Mouse (Mus musculus) embryonic facial prominence, embryonic 15.5 days (tissue): ENCODE measurements around the gene Cdk15. TPM values are rescaled to one million over a fixed set of nuclear protein-coding genes. Genes with fewer than 3 reads are reported as not detected.

Experiments
- ATAC-seq: fragments of 200-750 bp; cut with Nextera tagmentation; 2 replicates; pipeline ENCODE4 v1.8.0; 2017; ENCODE audit warnings: low read depth, moderate TSS enrichment; ENCODE audit not compliant: insufficient number of reproducible peaks, low FRiP score, low TSS enrichment
- H3K27ac ChIP-seq: fragments of 300-500 bp; sonication (generic); replicated peaks from 2 replicates; pipeline ENCODE4 v1.5.1; 2015; ENCODE audit warnings: mild to moderate bottlenecking, inconsistent platforms
- H3K27me3 ChIP-seq: fragments of 300-500 bp; sonication (generic); 2 replicates; pipeline ENCODE4 v1.6.1; 2015; ENCODE audit warnings: inconsistent platforms
- H3K36me3 ChIP-seq: fragments of 300-500 bp; sonication (generic); 2 replicates; pipeline ENCODE4 v1.6.1; 2015; ENCODE audit warnings: mild to moderate bottlenecking, inconsistent platforms
- H3K4me1 ChIP-seq: fragments of 300-500 bp; sonication (generic); 2 replicates; pipeline ENCODE4 v1.6.1; 2015; ENCODE audit warnings: inconsistent platforms
- H3K4me2 ChIP-seq: fragments of 300-500 bp; sonication (generic); replicated peaks from 2 replicates; pipeline ENCODE4 v1.6.1; 2015; ENCODE audit warnings: mild to moderate bottlenecking, inconsistent platforms
- H3K4me3 ChIP-seq: fragments of 300-500 bp; sonication (generic); replicated peaks from 2 replicates; pipeline ENCODE4 v1.5.1; 2015; ENCODE audit warnings: mild to moderate bottlenecking, inconsistent platforms
- H3K9ac ChIP-seq: fragments of 300-500 bp; sonication (generic); 2 replicates; pipeline ENCODE4 v1.6.1; 2015; ENCODE audit warnings: inconsistent platforms
- H3K9me3 ChIP-seq: fragments of 300-500 bp; sonication (generic); replicated peaks from 2 replicates; pipeline ENCODE4 v1.6.1; 2016; ENCODE audit warnings: inconsistent platforms
- WGBS: fragments of 180-500 bp; shearing (Covaris S2); methylation state at CpG from one replicate; pipeline ENCODE4 v1.1.7; 2015; 5-methylcytosine and 5-hydroxymethylcytosine counted together
- polyA plus RNA-seq: library from polyadenylated mRNA; unstranded; fragments of >200 nt; fragmentation: Nextera tagmentation; extraction: Ambion mirVana; gene quantifications from 2 replicates; pipeline ENCODE4 v1.2.1, GENCODE M21; 2015

The Cdk15 gene
- polyA plus RNA-seq, 1 experiment from 2014 or later = 1.8 TPM

GRCm38 (mm10) chr1:59360834-59361233 lies 104.1 kb downstream of the Cdk15 start:
- no peaks in the 10 kb centered on the region for H3K36me3 ChIP-seq
- H3K4me1 ChIP-seq = no peaks in the 10 kb centered on the region
- no peak overlapping the region for H3K4me3 ChIP-seq
- 65% methylated on average over 3 of the region's 3 CpGs for WGBS
- H3K4me2 ChIP-seq = no peak overlapping the region
- H3K9ac ChIP-seq = no peak overlapping the region
- ATAC-seq = no peak
- no peak overlapping the region for H3K27ac ChIP-seq
- no peaks in the 10 kb centered on the region for H3K27me3 ChIP-seq
- H3K9me3 ChIP-seq = no peaks in the 10 kb centered on the region

GRCm38 (mm10) chr1:59361460-59361859 lies 104.8 kb downstream of the Cdk15 start:
- ATAC-seq = no peak
- H3K36me3 ChIP-seq = no peaks in the 10 kb centered on the region
- no peaks in the 10 kb centered on the region for H3K27me3 ChIP-seq
- H3K4me1 ChIP-seq = no peaks in the 10 kb centered on the region
- no peak overlapping the region for H3K4me2 ChIP-seq
- no peak overlapping the region for H3K4me3 ChIP-seq
- no peaks in the 10 kb centered on the region for H3K9me3 ChIP-seq
- H3K9ac ChIP-seq = no peak overlapping the region
- 69% methylated on average over 4 of the region's 4 CpGs for WGBS
- H3K27ac ChIP-seq = no peak overlapping the region

- no peak for ATAC-seq
- no peaks in the 10 kb centered on the region for H3K9me3 ChIP-seq
Observed at GRCm38 (mm10) chr1:59361966-59362365, 105.3 kb downstream of the Cdk15 start.

GRCm38 (mm10) chr1:59364463-59365040 lies 107.8 kb downstream of the Cdk15 start:
- no peaks in the 10 kb centered on the region for H3K9me3 ChIP-seq
- H3K9ac ChIP-seq = no peak overlapping the region
- no peak for ATAC-seq
- WGBS = 79% methylated on average over 9 of the region's 9 CpGs
- H3K4me2 ChIP-seq = no peak overlapping the region
- H3K36me3 ChIP-seq = no peaks in the 10 kb centered on the region
- no peak overlapping the region for H3K27ac ChIP-seq
- H3K4me3 ChIP-seq = no peak overlapping the region
- no peaks in the 10 kb centered on the region for H3K4me1 ChIP-seq
- no peaks in the 10 kb centered on the region for H3K27me3 ChIP-seq

More at GRCm38 (mm10) chr1:59361966-59362365, 105.3 kb downstream of the Cdk15 start:
- Histone ChIP-seq H3K4me3 (no peak overlapping the region), H3K4me1 (no peaks in the 10 kb centered on the region), H3K36me3 (no peaks in the 10 kb centered on the region), H3K27ac (no peak overlapping the region), H3K27me3 (no peaks in the 10 kb centered on the region), H3K4me2 (no peak overlapping the region), H3K9ac (no peak overlapping the region)
- WGBS = 74% methylated on average over 4 of the region's 4 CpGs

GRCm38 (mm10) chr1:59367928-59368648 lies 111.4 kb downstream of the Cdk15 start:
- Histone ChIP-seq H3K9me3 (no peaks in the 10 kb centered on the region), H3K4me2 (no peak overlapping the region), H3K36me3 (no peaks in the 10 kb centered on the region), H3K27ac (no peak overlapping the region), H3K4me3 (no peak overlapping the region), H3K27me3 (no peaks in the 10 kb centered on the region), H3K4me1 (no peaks in the 10 kb centered on the region), H3K9ac (no peak overlapping the region)
- WGBS = 19% methylated on average over 13 of the region's 13 CpGs
- no peak for ATAC-seq

- H3K4me3 ChIP-seq = no peak overlapping the region
- no peak overlapping the region for H3K27ac ChIP-seq
- 72% methylated on average over 10 of the region's 10 CpGs for WGBS
- no peaks in the 10 kb centered on the region for H3K4me1 ChIP-seq
- H3K27me3 ChIP-seq = no peaks in the 10 kb centered on the region
- ATAC-seq = no peak
- H3K9ac ChIP-seq = no peak overlapping the region
- H3K4me2 ChIP-seq = no peak overlapping the region
- no peaks in the 10 kb centered on the region for H3K9me3 ChIP-seq
- H3K36me3 ChIP-seq = no peaks in the 10 kb centered on the region
Observed at GRCm38 (mm10) chr1:59368649-59369319, 112.1 kb downstream of the Cdk15 start.

GRCm38 (mm10) chr1:59369320-59369685 lies 112.6 kb downstream of the Cdk15 start:
- no peaks in the 10 kb centered on the region for H3K4me1 ChIP-seq
- no peaks in the 10 kb centered on the region for H3K36me3 ChIP-seq
- H3K27ac ChIP-seq = no peak overlapping the region
- H3K4me3 ChIP-seq = no peak overlapping the region
- H3K9ac ChIP-seq = no peak overlapping the region
- WGBS = 70% methylated on average over 7 of the region's 7 CpGs
- H3K9me3 ChIP-seq = no peaks in the 10 kb centered on the region
- no peaks in the 10 kb centered on the region for H3K27me3 ChIP-seq
- H3K4me2 ChIP-seq = no peak overlapping the region
- ATAC-seq = no peak

- H3K4me2 ChIP-seq = no peak overlapping the region
- no peak overlapping the region for H3K9ac ChIP-seq
- no peaks in the 10 kb centered on the region for H3K27me3 ChIP-seq
- H3K4me1 ChIP-seq = no peaks in the 10 kb centered on the region
- no peak for ATAC-seq
- H3K9me3 ChIP-seq = no peaks in the 10 kb centered on the region
- no peak overlapping the region for H3K27ac ChIP-seq
- H3K4me3 ChIP-seq = no peak overlapping the region
- no peaks in the 10 kb centered on the region for H3K36me3 ChIP-seq
Observed at GRCm38 (mm10) chr1:59370355-59370950, 113.7 kb downstream of the Cdk15 start.

- H3K4me1 ChIP-seq = peaks cover 10% of the 10 kb centered on the region; the same call in 1 of the 2 replicates
- no peak for ATAC-seq
- H3K4me2 ChIP-seq = peak overlapping the region; percentile 15; the same call in 1 of the 2 replicates
- H3K36me3 ChIP-seq = no peaks in the 10 kb centered on the region
- no peak overlapping the region for H3K9ac ChIP-seq
- no peak overlapping the region for H3K27ac ChIP-seq
- 9% methylated on average over 13 of the region's 13 CpGs for WGBS
- H3K9me3 ChIP-seq = no peaks in the 10 kb centered on the region
- H3K27me3 ChIP-seq = no peaks in the 10 kb centered on the region
- no peak overlapping the region for H3K4me3 ChIP-seq
Observed at GRCm38 (mm10) chr1:59376021-59376548, 119.4 kb downstream of the Cdk15 start.

GRCm38 (mm10) chr1:59376557-59376956 lies 119.9 kb downstream of the Cdk15 start:
- Histone ChIP-seq H3K4me3 (no peak overlapping the region), H3K4me2 (no peak overlapping the region), H3K27me3 (no peaks in the 10 kb centered on the region), H3K9ac (no peak overlapping the region), H3K36me3 (no peaks in the 10 kb centered on the region), H3K4me1 (peaks cover 10% of the 10 kb centered on the region; the same call in 1 of the 2 replicates), H3K9me3 (no peaks in the 10 kb centered on the region), H3K27ac (no peak overlapping the region)
- WGBS = 14% methylated on average over 3 of the region's 3 CpGs
- ATAC-seq = no peak

GRCm38 (mm10) chr1:59377312-59377711 lies 120.6 kb downstream of the Cdk15 start:
- Histone ChIP-seq H3K4me3 (no peak overlapping the region), H3K27ac (no peak overlapping the region), H3K27me3 (no peaks in the 10 kb centered on the region), H3K4me1 (peaks cover 10% of the 10 kb centered on the region; the same call in 1 of the 2 replicates), H3K36me3 (no peaks in the 10 kb centered on the region), H3K4me2 (no peak overlapping the region), H3K9ac (no peak overlapping the region), H3K9me3 (no peaks in the 10 kb centered on the region)
- no peak for ATAC-seq
- WGBS = 84% methylated on average over 9 of the region's 9 CpGs
